Mouse (Mus musculus) adrenal gland, postnatal 4 days (tissue): ENCODE data around the gene Entpd1. TPM values are rescaled to one million over a fixed set of nuclear protein-coding genes. Genes with fewer than 3 reads are reported as not detected.
"Not testable (repeated sequence)": the region's sequence is repeated elsewhere in the genome, so short reads cannot be mapped to it uniquely, and the experiment has no call there.

Experiments
- DNase-seq, 2 experiments: peaks; one replicate each; pipeline ENCODE4 v3.0.0; 2021 to 2022; ENCODE audit warnings: low spot score in 2 of 2, mixed read lengths in 2 of 2
- long read RNA-seq, 2 experiments: library from polyadenylated mRNA; stranded (forward); transcript quantifications; one replicate each; pipeline ENCODE4 v2.0.0; 2021
- total RNA-seq, 2 experiments: library from RNA; stranded (reverse); gene quantifications; 2 replicates each; pipeline ENCODE4 v1.2.3; 2021

The Entpd1 gene
- 10 to 100 TPM; 34.7 to 37.2 TPM for total RNA-seq
- long read RNA-seq, experiment 1, full-length matches to known transcripts = 7 of 10 reads
- long read RNA-seq, experiment 1, partial matches to known transcripts = 2 of 10 reads
- long read RNA-seq, experiment 1, other reads (novel, unspliced or antisense) = 1 of 10 reads
- long read RNA-seq, experiment 2, full-length matches to known transcripts = 13 of 20 reads
- long read RNA-seq, experiment 2, partial matches to known transcripts = 3 of 20 reads
- long read RNA-seq, experiment 2, other reads (novel, unspliced or antisense) = 4 of 20 reads

DNA sequence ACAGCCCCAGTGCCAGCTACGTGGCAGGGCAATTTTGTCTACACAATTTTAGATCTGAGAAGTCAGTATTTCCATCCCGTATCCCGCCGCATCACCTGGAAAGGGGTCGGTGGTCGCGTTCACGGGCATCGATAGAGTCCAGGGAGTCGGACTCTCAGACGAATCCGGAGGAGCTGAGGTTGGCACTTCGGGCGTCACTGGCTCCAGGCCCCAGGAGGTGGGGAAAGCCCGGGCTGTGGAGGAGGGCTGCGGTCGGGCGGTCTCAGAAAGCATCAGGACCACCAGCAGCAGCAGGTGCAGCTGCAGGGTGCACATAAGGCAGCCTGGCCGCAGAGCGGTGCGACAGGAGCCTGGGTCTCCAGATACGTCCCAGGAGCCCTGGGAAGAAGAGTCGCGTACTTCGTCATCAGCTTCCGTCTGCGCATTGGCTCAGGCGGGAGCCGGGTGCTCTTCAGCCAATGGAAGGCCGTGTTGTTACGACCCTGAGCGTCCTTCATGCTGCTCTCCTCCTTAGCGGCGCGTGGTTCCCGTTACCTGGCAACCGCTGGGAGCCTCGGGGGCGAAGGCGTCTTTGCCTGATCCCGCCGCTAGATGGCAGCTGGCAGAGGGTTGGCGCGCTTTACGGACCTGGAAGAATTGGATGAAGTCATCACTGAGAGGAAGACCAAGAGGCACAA is at the start of gene Entpd1, which contains the start of gene Tctn3:
Gene Entpd1 (plus strand): TSS at position 537 of the 677 bp plus-strand sequence.
Gene Tctn3 (minus strand): TSS at position 404 of the 677 bp plus-strand sequence.
- DNase-seq = peak; percentile 85 to 92

DNA sequence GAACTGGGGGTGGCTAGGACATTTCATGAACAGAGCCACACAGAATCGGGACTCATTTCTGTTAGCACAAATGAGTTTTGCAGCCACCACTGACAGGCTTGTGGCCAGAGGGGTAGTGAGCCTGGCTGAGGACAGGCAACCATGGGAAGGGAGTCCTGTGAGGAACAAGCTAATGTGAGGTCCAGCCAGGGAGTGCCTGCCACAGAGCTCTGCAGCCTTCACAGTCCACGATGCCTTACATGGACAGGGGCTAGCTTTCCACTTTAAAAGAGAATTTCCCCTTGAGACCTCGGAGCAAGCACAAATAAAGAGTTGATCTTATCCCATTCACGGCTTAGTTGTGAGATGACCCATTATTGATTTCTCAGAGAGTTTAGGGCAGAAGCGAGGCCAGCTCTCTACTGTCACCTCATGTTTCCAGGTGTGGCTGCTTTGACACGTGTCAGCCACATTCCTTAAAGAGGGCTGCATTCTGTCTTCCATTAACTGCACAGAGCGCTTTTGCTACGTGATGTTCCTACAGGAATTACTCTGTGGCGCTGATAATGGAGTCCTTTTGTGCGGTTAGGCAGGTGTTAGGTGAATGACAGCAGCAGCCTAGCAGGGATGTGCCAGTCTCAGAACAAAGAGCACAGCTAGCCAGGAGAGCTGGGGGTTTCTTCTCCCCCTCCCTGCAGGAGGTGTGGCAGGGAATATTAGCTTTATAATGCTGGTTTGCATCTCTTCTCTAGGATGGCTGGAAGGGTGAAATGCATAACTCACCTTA is 48.1 kb upstream of the Entpd1 start:
- DNase-seq = no peak

DNA sequence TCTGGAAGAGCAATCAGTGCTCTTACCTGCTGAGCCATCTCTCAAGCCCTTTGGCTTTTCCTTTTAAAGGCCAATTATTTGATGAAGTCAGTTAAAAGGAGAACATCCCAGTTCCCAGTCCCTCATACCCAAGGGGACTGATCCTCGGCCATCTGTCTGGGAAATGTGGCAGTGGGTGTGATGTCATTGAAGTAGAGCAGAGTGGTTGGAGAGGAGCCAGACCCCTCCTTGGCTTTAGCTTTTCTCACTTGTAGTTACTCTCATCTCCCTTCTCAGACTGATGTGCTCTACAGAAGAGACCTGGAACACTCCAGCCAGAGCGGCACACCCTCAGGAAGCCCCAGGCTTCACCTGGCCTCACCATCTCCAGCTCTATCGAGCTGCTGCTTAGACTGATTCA is 44.5 kb upstream of the Entpd1 start:
- DNase-seq = no peak

GRCm38 (mm10) chr19:40570726-40571125 is 41.4 kb upstream of the Entpd1 start:
- DNase-seq = no peak

DNA sequence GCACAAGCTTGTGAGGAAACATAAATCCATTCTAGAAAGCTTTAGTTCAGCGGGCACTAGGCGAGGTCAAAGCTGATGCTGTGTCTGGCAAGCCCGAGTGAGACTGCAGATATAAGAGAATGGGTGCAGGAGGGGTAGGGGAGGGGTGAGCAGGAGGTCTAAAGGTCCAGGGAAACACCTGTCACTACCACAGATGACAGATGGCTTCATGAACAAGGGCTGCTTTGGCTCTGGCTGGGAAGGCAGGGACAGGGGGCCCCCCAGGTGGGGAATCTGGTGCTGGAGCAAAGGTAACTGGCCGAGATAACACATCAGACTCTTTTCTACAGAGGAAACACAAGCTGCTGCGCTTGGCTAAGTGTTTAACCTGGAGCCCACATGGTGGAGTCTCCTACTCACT is 36.7 kb upstream of the Entpd1 start:
- no peak for DNase-seq

DNA sequence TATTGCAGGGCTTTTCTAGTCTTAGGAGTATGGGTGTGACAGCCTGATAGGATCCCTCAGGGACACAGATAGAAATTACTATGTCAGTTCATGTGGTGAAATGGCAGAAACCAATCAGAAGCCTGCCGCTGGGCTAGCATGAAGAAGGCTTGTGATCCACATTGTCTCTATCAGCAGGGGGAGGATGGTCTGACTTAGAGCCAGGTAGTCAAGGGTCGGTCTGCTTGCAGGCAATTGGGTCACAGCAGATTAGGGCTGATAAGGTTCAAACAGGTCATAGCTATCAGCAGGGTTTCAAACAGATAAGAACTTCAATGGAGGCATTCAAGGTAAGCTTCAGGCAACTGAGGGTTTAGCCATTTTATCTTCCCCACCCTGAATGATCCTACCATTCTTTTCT is 31.3 kb upstream of the Entpd1 start:
- DNase-seq = no peak

DNA sequence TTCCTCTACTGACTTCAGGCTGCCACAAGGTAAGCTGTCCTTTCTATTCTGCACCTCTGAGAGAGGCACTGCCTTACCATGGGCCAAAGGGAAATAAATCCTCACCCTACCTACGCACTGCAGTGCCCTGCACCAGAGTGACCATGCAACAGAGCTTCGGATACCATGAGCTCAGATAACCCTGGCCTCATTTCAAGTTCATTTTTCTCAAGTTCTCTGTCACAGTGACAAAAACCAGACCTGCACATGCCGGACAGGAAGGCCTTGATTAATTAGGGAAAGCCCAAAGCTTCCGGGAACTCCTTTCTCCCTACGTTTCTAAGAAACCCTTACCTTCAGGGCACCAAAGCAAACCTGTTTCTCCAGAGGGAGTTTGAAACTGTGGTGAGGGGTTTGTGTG is 30.5 kb upstream of the Entpd1 start:
- DNase-seq = no peak

GRCm38 (mm10) chr19:40586908-40587307 is 25.3 kb upstream of the Entpd1 start:
- DNase-seq = no peak

- no peak for DNase-seq
Measured at GRCm38 (mm10) chr19:40587491-40588292, 24.5 kb upstream of the Entpd1 start.

- peak; percentile 82 to 91 for DNase-seq
Measured at GRCm38 (mm10) chr19:40588293-40588654, 23.9 kb upstream of the Entpd1 start, which contains the start of gene Aldh18a1. Gene Aldh18a1, minus strand, starts transcription at chr19:40588463.

DNA sequence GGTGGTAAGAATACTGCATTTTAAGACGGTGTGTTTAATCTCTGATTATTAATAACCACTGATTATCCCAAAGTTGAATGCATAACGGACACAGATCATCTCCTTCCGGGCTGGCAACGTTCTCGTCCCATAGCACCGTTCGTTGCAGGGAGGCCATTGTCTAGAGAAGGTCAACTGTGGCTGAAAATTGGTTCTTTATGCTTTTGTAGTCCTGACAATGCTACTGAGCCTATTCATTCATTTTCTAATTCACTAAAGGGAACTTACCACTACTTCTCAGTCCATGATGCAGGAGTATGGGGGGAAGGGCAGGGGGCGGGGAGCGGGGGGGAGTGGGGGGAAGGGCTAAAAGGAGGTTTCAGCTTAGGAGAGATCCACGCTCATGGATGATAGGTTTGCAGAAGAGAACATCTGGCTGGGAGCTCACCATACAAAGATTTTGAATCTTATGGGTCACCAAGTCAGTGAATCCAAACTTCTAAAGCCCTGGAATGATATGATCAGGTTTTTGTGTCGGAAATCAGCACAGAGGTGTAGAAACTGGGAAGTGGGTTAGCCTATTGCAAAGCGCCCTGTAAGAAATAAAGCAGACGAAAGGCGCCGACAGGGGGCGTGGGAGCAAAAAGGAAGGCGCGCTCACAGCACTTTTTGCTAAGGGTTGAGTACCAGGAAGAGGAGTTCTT is 23.2 kb upstream of the Entpd1 start:
- peak; percentile 54 to 70 for DNase-seq

GRCm38 (mm10) chr19:40589530-40589880 is 22.7 kb upstream of the Entpd1 start:
- DNase-seq = no peak

GRCm38 (mm10) chr19:40595231-40595630 is 16.9 kb upstream of the Entpd1 start:
- DNase-seq = no peak

- DNase-seq = no peak
Measured at GRCm38 (mm10) chr19:40595831-40596230, 16.3 kb upstream of the Entpd1 start.

- DNase-seq = not testable (repeated sequence)
Measured at GRCm38 (mm10) chr19:40600846-40601245, 11.3 kb upstream of the Entpd1 start.

GRCm38 (mm10) chr19:40601870-40602269 is 10.3 kb upstream of the Entpd1 start:
- no peak for DNase-seq

DNA sequence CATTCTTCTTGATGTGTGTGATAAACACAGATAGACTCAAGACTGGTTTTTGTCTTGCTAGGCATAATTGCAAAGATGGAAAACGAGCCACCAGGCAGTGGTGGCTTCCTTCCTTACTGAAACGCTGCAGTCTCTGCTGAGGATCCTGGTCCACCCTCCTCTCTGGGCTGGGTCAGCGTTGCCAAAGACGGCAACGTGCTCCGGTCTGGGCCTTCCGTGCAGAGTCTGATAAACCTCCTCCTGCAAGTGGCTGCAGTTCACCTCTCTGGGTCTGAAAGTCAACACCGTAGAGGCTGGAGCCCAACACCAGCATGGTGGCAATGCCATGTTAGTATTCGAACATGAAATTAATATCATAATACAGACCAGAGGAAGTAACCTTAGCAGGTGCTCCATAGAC is 7.0 kb upstream of the Entpd1 start:
- no peak for DNase-seq

DNA sequence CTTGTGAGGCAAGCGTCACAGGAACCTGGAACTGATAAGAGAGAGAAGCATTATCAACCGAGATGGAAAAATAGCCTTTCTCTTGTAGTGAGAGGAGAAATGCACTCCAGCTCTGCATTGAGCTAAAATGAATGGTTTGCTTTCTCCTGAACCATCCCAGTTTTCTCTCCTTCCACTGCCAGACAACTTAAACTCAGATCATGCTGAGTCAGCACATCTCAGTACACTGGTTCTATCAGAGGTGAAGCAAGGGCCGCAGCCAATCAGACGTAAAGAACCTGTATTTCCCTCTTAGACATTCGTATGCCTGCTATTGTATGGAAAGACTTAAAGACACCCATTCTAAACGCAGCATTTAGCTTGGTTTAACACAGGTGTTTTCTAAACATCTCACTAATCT is 4.5 kb upstream of the Entpd1 start:
- no peak for DNase-seq

- no peak for DNase-seq
Measured at GRCm38 (mm10) chr19:40614811-40615210, 2.6 kb downstream of the Entpd1 start.

GRCm38 (mm10) chr19:40616021-40616420 is 3.9 kb downstream of the Entpd1 start:
- no peak for DNase-seq

GRCm38 (mm10) chr19:40621616-40622015 is 9.4 kb downstream of the Entpd1 start:
- not testable (repeated sequence) for DNase-seq
